Mouse (Mus musculus) bone marrow macrophage, adult 2 months (primary cell): ENCODE measurements around the gene Thsd1. TPM values are rescaled to one million over a fixed set of nuclear protein-coding genes. Genes with fewer than 3 reads are reported as not detected.

Experiments used
- H3K27ac ChIP-seq: 2 replicates; pipeline ENCODE4 v1.5.1; 2012; ENCODE audit warnings: low read depth, low read length; ENCODE audit not compliant: insufficient read depth
- H3K4me1 ChIP-seq: 2 replicates; pipeline ENCODE4 v1.6.1; 2012; ENCODE audit warnings: low read length; ENCODE audit not compliant: control insufficient read depth, insufficient read depth
- H3K4me3 ChIP-seq: 2 replicates; pipeline ENCODE4 v1.5.1; 2012; ENCODE audit warnings: mild to moderate bottlenecking, low read length, moderate library complexity; ENCODE audit not compliant: insufficient read depth
- CTCF ChIP-seq: IDR thresholded peaks from 2 replicates; pipeline ENCODE4 v1.5.1; 2012; ENCODE audit warnings: low read depth, mild to moderate bottlenecking, low read length, moderate library complexity
- POLR2A ChIP-seq: IDR thresholded peaks from 2 replicates; pipeline ENCODE4 v1.6.1; 2012; ENCODE audit warnings: mild to moderate bottlenecking, low read depth, low read length, borderline replicate concordance
- polyA plus RNA-seq: library from polyadenylated mRNA; stranded (reverse); fragments of >200 nt; gene quantifications from 2 replicates; pipeline ENCODE4 v1.2.4, GENCODE M21; 2012; ENCODE audit not compliant: missing spikeins, insufficient read depth, insufficient read length

Thsd1 gene
- polyA plus RNA-seq, 1 experiment: 3.3 TPM

DNA sequence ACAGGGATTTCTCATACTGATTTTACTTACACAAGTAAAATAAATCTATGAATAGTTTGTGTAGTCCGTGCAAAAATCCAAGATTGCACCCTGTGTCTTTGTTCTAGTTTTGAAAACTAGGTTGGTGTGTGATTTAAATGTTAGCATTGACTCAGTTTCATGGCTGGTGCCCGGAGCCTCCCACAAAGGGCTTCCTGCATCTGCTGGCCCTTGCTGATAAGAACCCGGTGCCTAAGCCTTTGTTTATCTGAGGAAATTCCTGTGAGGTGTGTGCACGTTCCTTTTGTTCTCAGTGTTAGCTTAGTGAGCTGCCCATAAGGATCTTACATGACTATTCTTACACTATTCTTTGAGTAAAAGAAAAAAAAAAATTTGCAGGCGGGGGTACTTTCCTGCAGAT lies 18.1 kb upstream of the Thsd1 start:
- H3K4me1 ChIP-seq: peaks cover 3% of the 10 kb centered on the region; the same call in 1 of the 2 replicates
- H3K27ac ChIP-seq: no peak overlapping the region
- TF ChIP-seq CTCF (no peak), POLR2A (no peak)
- H3K4me3 ChIP-seq: no peak overlapping the region

GRCm38 (mm10) chr8:22214826-22215225 lies 12.3 kb upstream of the Thsd1 start:
- no peak for TF ChIP-seq CTCF
- TF ChIP-seq POLR2A: no peak
- Histone ChIP-seq H3K4me1 (no peaks in the 10 kb centered on the region), H3K4me3 (no peak overlapping the region), H3K27ac (no peak overlapping the region)

DNA sequence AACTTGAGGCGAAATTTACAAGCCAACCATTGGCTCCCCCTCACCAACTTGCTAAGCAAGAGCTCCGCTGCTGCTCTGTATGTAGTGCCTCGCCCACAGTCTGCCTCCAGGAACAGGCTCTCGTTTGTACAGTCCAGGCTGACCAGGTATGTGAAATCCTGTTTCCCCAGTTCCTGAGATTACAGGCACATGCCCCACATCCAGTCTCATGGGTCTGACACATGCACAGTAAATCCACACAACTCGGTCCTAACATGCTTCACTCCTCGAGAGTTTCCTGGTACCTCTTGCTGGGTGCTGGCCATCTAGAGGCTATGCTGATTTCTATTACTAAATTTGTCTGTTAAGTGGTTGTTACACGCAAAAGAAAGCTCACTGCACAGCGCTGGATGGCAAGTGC lies 752 bp upstream of the Thsd1 start:
- H3K4me1 ChIP-seq: peaks cover 11% of the 10 kb centered on the region
- no peak overlapping the region for H3K27ac ChIP-seq
- no peak overlapping the region for H3K4me3 ChIP-seq
- TF ChIP-seq POLR2A (no peak), CTCF (no peak)

DNA sequence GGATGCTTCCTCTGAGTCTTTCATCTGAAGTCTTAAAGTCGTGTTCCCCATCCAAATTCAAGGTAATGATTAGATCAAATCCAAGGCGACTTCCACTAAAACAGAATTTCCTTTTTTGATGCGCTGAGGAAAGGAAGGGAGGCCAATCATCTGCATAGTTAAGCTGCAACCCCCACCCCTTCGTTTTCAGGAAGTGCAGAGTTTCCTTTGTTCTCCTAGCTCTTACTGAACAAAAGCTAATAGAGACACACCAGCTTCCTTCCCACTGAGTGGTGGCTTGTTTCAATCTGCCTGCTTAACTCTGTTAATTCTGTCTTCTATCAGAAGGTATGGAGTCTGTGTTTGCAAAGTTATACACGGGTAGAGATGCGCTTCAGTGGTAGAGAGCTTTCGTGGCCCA lies 1.5 kb downstream of the Thsd1 start:
- H3K27ac ChIP-seq: peak overlapping the region; percentile 48; the same call in 1 of the 2 replicates
- no peak for TF ChIP-seq CTCF
- no peak for TF ChIP-seq POLR2A
- peak overlapping the region; percentile 9; the same call in 1 of the 2 replicates for H3K4me3 ChIP-seq
- H3K4me1 ChIP-seq: peaks cover 11% of the 10 kb centered on the region

DNA sequence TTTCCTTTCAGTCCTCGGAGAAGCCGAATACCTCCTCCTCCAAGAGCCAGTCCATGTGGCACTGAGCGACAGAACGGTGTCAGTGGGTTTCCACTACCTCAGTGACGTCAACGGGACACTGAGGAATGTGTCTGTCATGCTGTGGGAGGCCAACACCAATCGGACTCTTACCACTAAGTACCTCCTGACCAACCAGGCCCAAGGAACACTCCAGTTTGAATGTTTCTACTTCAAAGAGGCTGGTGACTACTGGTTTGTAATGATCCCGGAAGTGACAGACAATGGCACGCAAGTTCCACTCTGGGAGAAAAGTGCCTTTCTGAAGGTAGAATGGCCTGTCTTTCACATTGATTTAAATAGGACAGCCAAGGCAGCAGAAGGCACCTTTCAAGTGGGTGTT lies 15.9 kb downstream of the Thsd1 start:
- Histone ChIP-seq H3K4me3 (no peak overlapping the region), H3K27ac (no peak overlapping the region)
- TF ChIP-seq CTCF: no peak
- no peak for TF ChIP-seq POLR2A

DNA sequence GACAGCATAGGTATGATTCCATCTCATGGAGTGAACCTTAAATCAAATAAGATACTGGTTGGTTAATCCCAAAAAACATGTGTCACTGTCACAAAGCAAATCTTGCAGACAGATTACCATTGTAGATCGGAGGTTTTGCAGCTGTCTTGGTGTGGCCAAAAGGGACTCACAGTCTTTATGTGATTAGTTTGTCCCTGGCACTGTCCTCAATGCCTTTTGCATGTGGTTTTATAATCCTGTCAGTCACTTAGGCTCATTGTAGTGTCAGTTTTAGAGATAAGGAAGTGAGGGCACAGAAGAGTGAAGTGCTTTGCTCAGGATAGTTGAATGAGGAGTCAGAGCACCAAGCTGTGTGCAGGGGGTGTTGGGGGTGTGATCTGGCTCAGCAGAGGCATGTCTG lies 18.6 kb downstream of the Thsd1 start:
- H3K27ac ChIP-seq: no peak overlapping the region
- no peak overlapping the region for H3K4me3 ChIP-seq
- TF ChIP-seq POLR2A: no peak
- no peak for TF ChIP-seq CTCF
- H3K4me1 ChIP-seq: no peaks in the 10 kb centered on the region

More for the DNA sequence above, 15.9 kb downstream of the Thsd1 start:
- H3K4me1 ChIP-seq: no peaks in the 10 kb centered on the region

DNA sequence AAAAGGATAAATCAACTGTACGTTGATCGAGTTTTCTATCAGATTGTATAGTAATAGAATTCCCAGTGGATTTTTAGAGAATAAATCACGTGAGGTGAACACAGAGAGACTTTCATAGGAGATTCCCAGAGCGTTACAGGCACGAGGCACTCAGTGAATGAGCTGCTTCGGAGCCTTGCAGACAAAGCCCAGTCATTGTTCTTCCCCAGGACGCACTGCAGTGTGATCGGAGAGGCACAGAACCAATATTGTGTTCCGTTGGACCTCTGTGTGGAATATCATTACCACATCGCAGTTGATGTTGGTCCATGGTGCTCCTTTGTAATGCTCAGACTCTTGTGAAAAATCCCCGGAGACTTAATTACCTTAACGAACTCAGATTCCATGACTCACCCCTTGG lies 20.8 kb downstream of the Thsd1 start:
- no peak overlapping the region for H3K4me3 ChIP-seq
- no peak overlapping the region for H3K27ac ChIP-seq
- no peaks in the 10 kb centered on the region for H3K4me1 ChIP-seq
- TF ChIP-seq CTCF (no peak), POLR2A (no peak)

GRCm38 (mm10) chr8:22249080-22249479 lies 22.0 kb downstream of the Thsd1 start:
- no peaks in the 10 kb centered on the region for H3K4me1 ChIP-seq
- TF ChIP-seq POLR2A: no peak
- TF ChIP-seq CTCF: no peak
- no peak overlapping the region for H3K4me3 ChIP-seq
- H3K27ac ChIP-seq: no peak overlapping the region

GRCm38 (mm10) chr8:22258946-22259450 lies 31.9 kb downstream of the Thsd1 start:
- Histone ChIP-seq H3K27ac (no peak overlapping the region), H3K4me3 (no peak overlapping the region), H3K4me1 (peaks cover 2% of the 10 kb centered on the region; the same call in 1 of the 2 replicates)
- TF ChIP-seq POLR2A (no peak), CTCF (no peak)

DNA sequence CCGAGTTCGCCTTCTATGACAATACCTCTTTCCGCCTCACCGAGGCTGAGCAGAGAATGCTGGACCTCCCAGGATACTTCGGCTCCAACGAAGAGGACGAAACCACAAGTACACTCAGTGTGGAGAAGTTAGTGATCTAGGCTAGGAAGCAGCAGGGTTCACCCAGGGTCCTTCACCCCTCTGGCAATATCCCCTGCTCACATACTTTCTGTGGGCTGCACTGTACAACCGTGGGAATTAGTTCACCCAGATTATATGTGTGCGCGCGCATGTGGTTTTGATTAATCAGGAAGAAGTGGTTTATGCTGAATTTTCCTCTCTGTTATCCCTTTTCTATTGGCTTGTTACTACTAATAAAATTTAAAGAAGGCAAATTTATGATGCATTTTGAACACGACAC lies 32.4 kb downstream of the Thsd1 start:
- peaks cover 2% of the 10 kb centered on the region; the same call in 1 of the 2 replicates for H3K4me1 ChIP-seq
- no peak overlapping the region for H3K27ac ChIP-seq
- no peak for TF ChIP-seq CTCF
- TF ChIP-seq POLR2A: no peak
- H3K4me3 ChIP-seq: no peak overlapping the region
